Mouse (Mus musculus) A20 (cell line): ENCODE measurements at regions not wholly inside any gene's neighbourhood (a gene's known extent, or its start where the extent isn't known, plus 50 kb on each side); places are given as distances from the start of the nearest gene placed in this dataset.
"Not testable (repeated sequence)": the region's sequence is repeated elsewhere in the genome, so short reads cannot be mapped to it uniquely, and the experiment has no call there.

Experiments
- DNase-seq: peaks from one replicate; pipeline ENCODE4 v3.0.0-alpha.2; 2011; ENCODE audit warnings: low read depth, low spot score

DNA sequence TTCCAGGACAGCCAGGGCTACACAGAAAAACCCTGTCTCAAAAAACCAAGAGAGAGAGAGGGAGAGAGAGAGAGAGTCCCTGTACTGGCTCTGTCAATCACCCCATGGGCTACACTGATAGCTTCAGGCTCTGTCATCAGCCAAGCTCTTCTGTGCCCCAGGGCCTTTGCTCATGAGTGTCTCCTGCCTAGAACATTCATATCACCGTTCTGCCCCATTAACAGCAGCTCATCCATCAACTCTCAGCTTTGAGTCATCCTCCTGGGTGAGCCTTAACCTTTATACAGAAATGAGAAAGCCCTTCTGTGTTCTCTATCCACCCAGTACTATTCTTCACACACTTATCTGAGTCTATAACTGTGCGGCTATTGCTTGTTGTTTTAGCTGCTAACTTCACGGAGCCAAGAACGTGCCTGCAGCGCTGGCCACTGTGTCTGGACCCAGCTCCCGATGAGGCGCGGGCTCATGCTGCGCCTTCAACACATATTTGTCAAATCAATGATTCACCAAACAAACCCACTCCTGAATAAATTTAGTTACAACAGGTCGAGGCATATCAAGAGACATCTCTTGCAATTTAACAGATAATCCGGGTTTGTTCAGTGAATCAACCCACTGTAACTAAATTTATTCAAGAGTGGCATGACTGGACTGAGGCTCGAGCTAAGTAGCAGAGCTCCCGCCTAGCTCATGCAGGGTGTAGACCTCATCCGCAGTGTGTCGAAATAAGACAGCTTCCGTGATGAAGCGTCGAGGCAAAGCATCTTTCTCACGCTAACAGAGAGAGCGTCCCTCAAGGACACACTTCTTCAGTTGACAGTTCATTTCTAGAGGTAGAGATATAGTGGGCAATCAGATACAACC lies 152.1 kb downstream of the Katnal1 start:
- no peak for DNase-seq

GRCm38 (mm10) chr5:148775232-148775631 lies 153.9 kb downstream of the Katnal1 start:
- no peak for DNase-seq

DNA sequence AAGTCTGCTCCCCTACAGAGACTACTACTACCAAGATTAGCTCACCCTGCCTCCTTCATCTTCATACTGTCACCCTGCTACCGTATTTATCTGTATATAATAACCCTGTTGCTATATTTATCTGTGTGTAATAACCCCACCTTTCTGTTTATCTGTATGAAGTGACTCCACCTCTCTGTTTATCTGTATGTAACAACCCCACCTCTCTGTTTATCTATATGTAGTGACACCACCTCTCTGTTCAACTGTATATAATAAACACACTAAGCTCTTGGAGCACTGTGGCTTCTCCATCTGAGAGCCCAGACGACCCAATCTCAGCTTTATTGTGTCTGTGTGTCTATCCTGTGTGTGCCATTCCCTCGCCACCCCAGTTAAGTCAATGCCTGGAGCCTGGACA lies 154.7 kb downstream of the Katnal1 start:
- no peak for DNase-seq

- DNase-seq: no peak
Measured at GRCm38 (mm10) chr5:148769452-148769851, 159.7 kb downstream of the Katnal1 start.

DNA sequence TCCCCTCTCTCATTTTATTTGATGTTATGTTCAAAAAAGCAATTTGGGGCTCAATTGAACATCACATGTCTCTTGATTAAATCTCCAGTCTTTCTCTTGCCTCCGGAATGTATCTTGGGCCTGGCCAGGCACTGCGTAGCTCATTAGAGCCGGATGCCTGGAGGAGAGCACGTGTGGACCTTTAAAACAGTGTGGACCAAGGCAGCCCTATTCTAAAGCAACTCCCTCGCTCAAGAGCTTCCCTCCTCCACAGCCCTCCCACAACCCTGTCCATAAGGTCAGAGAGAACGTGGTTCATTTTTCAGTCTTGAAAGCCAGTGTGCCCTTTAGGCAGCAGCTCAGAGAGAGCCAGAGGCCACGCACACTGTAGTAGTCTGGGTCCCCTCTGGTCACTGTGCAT lies 160.8 kb downstream of the Katnal1 start:
- DNase-seq: no peak

GRCm38 (mm10) chr5:148765993-148766392 lies 163.1 kb downstream of the Katnal1 start:
- no peak for DNase-seq

DNA sequence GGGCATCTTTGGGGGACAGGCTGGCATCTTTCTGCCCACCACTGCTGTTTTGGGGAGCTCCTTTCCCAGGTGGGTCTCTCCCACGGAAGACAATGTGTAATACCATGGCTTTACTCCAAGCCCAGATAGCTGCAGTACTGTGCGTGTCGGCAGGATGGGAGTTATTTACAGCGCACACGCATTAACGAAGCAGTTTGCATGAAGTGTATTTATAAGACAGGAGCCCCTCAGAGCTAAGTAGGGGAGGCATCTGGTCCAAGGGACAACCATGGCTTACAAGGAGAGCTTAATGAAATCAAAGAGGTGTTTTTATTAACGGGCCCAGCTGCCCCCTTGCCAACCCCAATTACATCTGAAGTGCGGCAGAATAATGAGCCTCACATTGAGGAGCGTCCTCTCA lies 169.0 kb downstream of the Katnal1 start:
- no peak for DNase-seq

- DNase-seq: no peak
Measured at GRCm38 (mm10) chr5:148758786-148759185, 170.3 kb downstream of the Katnal1 start.

DNA sequence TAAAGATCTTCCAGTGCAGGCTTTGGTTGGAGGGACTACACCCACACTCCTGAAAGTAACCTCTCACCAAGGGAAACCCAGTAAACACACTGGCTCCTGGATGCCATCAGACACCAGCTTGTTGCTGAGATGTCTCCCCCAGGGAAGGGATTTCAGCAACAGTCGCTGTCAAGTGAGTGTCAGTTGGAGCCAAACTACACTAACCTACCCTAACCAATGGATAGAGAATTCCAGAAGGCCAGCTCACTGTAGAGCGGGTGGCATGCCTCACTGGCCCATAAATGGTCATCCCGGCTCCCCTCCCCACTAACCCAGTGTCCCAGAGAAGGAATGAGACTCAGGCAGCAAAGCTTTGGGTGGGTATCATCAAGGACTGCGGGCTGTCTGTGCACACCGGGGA lies 171.4 kb downstream of the Katnal1 start:
- DNase-seq: no peak

GRCm38 (mm10) chr5:148757236-148757635 lies 171.9 kb downstream of the Katnal1 start:
- no peak for DNase-seq

DNA sequence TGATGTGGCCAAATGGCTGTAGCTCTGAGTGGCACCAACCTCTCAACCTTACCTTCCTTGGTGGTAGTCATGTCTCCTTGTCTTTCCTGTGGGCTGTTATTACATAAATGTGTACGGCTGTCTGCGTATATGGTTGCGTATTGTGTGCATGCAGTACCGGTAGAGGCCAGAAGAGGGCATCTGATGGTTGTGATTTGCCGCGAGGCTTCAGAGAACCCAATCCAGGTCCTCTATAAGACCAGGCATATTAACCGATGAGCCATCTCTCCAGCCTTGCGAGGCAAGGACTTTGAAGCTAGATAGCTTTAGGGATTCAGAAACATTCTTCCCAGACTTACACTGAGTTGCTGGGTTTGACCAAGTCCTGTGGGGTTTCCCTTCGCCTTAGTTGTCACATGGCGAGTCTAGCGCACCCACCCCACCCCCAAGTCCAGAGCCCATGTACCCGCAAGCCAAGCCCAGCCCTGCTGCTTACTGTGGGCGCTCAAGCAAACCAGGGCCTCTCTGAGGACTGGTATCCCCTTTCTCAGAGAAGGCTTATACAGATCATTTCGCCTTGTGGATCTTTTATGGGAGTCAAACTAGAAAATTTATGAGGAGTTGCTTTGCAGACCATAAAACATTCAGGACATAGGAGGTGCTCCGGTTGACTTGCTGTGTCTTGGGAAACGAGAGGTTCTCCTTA lies 172.7 kb downstream of the Katnal1 start:
- peak; percentile 69 for DNase-seq

GRCm38 (mm10) chr5:148755807-148756206 lies 173.3 kb downstream of the Katnal1 start:
- DNase-seq: no peak

DNA sequence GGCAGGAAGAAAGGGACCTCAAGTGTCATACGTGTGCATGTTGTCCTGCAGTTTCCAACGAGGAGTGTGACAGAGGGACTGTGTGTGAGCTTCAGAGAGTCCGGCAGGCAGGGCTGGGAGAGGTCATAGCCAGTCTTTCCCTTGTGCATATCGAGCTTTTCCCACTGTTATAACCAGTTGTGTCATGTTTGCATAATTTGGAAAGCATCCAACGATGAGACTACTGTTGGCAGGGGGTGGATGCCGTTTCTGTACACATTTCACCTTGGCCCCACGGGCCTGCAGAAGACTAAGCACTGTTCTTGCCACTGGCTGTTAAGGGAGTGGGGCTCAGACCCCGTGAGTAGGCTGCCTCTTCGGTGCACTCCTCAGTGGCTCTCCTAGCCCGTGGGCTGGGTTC lies 174.2 kb downstream of the Katnal1 start:
- no peak for DNase-seq

DNA sequence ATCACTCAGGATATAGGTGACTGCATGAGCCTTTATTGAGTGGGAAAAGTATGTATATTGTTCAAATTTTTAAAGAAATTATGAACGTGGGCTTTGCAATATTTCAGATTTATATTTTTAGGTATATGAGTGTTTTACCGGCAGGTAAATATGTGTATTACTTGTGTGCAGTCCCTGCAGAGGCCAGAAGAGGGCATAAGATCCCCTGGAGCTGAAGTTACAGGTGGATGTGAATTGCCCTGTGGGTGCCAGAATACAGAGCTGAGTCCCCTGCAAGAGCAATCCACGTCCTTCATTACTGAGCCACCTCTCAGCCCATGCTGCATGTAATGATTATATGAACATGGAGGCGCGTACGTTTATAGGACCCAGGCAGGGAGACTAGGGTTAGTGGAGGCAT lies 174.8 kb downstream of the Katnal1 start:
- no peak for DNase-seq

DNA sequence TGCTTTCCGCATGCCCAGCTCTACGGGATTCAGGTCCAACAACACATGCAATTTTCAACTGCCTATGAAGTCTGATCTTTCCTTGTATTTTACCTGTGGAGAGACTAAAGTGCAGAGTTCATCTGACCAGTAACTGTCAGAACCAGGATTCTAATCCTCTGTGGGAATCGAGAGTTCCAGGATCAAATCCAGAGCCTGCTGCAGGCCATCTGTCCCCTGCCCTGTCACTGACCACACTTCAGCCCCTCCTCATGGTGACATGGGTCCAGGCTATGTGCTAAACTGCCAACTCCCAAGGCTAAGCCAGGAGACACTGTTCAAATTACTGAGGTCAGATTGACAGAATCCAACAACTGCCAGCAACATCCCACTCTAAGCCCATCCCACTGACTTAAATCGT lies 175.7 kb downstream of the Katnal1 start:
- DNase-seq: no peak

DNA sequence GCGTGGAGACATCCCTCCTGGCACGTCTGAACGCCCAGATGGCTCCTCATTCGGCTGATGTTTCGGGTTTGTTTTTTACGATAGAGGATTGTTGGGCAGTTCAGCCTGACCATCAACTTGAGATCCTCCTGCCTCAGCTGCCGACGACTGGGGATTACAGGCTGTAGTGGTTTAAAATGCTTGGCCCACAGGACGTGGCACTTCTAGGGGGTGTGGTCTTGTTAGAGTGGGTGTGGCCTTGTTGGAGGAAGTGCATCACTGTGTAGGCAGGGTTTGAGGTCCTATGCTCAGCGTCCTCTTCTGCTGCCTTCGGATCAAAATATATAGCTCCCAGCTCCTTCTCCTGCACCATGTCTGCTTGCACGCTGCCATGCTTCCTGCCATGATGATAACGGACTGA lies 177.1 kb downstream of the Katnal1 start:
- DNase-seq: peak; percentile 20

DNA sequence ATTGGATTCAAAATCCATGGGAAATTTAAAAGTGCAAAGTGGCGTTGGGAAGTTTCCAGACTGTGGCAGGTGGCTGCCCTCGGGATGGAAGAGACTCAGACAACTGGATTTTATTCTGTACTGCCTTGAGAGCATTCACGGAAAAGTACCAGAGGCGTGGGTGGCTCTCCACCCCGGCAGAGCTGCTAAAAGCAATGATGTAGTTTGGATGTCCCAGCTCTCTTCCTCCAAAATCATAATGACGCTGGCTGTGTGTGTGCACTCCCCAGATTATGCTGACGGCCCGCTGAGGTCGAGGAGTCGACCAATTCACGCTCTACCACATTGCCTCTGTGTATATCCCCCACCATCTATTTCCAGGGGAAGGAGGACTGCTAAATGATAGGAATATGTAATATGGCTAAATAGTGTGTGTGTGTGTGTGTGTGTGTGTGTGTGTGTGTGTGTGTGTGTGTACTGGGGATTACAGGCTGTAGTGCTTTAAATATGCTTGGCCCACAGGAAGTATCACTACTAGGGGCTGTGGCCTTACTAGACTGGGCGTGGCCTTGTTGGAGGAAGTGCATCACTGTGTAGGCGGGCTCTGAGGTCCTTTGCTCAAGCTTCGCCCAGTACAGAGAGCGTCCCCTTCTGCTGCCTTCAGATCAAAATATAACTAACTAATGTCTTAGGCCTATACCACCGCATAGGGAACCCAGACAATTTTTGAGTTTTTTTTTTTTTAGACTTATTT lies 179.0 kb downstream of the Katnal1 start:
- no peak for DNase-seq

DNA sequence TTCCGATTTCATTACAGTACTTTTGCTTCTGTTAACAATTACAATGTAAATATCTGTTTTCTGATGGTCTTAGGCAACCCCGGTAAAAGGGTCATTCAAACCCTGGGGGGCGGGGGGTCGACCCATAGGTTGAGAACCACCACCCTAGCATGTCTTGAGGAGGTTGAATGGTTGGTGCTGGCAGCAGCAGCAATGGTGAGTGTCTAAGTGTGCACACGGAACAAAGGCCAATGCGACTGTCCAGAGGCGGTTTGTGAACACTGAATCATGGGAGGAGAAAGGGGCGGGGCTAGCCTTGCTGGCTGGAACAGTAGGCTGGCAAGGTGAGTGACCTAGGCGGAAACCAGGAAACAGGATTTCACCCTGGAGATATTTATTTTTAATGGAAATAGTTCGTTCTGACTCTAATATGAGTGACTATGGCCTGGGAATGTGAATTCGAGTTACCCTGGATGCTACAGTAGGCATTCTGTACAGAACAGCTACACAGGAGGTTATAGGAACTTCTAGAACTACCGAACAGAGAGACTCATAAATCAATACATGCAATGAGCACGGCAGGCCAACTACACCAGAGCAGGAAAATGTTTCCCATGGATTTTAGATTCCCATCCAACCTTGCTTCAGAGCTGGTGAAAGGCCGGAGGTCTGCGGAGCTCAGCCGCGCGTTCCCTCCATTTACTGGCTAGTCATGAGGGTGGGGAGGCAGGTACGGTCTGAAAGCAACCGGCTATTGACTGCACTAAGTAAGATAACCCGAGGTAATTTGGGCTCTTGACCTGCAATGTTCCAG lies 181.0 kb downstream of the Katnal1 start:
- DNase-seq: no peak

GRCm38 (mm10) chr5:148747549-148747948 lies 181.6 kb downstream of the Katnal1 start:
- no peak for DNase-seq

- not testable (repeated sequence) for DNase-seq
Measured at GRCm38 (mm10) chr5:148746726-148747125, 182.4 kb downstream of the Katnal1 start.

- no peak for DNase-seq
Measured at GRCm38 (mm10) chr5:148744676-148745391, 184.3 kb downstream of the Katnal1 start.
